Mouse (Mus musculus) urinary bladder, postnatal 4 days (tissue): Measurements from ENCODE around the gene Ksr2.
A peak's percentile ranks its signal among the peaks of the same experiment; 100 is the strongest.

ENCODE experiments used
- DNase-seq, 2 experiments: peaks; one replicate each; pipeline ENCODE4 v3.0.0; 2021 to 2022; ENCODE audit warnings: low spot score in 2 of 2

Ksr2 gene

DNA sequence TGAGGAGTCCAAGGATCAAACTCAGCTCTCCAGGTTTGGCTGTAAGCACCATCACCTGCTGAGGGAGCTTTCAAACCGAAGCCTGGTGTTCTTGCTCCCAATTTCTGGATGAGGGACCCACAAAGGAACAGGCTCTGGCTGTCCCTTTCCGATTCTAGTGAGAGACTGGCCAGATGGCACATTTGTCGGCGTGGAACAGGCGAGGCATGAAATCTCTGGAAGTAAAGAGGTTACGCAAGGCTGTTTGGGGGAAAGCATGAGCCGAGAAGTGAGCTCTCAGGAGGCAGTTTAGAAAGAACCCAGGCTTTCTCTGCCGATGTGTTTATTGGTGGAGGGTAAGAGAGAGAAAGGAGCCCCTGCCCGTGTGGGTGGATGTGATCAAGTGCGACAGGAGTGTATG is 109.2 kb downstream of the Ksr2 start:
- DNase-seq = no peak

- no peak for DNase-seq
These were observed 117.2 kb downstream of the Ksr2 start for GRCm38 (mm10) chr5:117530991-117531390.

DNA sequence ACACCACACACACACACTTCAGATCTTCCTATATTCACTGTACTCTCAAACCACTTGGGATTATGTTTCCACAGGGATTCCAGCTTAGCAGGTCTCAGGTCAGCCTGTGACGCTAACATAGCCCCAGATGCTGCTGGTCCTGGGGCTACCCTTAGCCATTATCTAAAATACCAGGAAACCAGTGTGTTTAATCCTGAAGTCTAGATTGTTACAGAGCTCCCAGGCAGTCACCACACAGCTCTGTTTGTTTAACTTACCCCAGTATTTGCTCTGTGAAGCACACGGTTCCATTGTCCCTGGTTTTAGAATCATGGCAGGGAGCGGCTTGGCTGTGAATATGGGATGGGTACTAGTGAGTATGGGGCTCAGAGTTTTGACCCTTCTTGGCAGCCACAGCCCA is 125.4 kb downstream of the Ksr2 start:
- DNase-seq = no peak

GRCm38 (mm10) chr5:117541654-117542053 is 127.9 kb downstream of the Ksr2 start:
- no peak for DNase-seq

DNA sequence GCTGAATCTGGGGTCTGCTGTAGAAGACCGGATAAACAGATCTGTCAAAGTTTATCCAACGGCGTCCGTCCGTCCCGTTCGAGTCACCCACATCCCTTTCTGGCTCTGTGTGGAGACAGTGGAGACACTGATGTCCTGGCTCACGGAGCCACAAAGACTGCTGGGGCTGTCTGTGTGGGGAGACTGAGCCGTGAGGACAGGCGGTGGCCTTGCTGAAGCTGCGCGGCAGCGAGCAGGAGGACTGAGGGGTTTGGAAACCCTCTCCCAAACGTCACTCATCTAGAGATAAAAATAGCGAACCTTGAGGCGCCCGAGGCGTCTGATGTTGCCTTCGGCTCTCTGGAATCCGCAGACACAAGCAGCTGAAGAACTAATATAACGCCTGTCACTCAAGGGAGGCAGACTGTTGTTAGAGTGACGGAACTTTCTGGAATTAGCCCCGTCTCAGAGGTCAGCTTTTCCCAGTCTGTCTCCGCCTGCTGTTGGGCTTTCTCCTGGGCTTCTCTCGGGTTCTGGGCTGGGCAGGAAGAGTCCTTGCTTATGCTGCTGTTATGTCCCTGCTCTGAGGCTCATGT is 133.0 kb downstream of the Ksr2 start:
- no peak for DNase-seq

DNA sequence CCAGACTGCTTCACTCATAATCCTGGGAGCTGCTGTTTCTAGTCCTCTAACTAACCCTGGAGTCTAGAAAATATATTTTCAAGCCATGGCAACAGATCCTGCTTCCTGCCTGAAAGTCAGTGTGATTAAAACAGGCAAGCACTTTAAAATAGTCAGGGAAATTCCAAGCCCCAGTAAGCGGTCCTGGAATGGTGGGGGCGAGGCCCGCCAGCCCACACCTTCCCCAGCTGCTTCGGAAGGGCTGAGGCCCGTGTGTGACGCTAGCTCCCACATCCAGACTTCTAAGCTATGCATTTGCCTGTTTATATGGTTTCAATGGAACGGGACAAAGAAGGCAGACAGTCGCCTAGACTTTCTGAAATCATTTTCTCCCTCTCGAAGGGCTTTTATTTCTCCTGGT is 137.2 kb downstream of the Ksr2 start:
- no peak for DNase-seq

- DNase-seq = no peak
These were observed 138.3 kb downstream of the Ksr2 start for GRCm38 (mm10) chr5:117552096-117552495.

- DNase-seq = no peak
These were observed 140.7 kb downstream of the Ksr2 start for GRCm38 (mm10) chr5:117554505-117554904.

DNA sequence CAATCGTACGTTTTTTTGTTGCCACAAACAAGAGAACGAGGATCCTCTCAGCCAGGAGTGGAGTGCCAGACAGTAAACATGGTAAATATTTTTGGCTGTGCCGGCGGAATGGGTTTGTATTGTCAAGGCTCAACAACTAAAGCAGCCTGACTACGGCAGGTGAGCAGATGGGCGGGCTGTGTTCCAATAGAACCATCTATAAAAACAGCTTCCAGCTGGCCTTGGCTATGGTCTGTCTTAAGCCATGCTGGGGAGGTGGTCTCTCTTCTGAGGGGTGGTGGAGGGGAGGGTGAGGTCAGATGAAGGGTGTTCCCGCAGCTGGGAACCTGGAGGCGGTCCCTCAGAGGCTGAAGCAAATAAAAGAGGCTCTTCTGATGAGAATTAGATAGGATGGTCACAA is 142.8 kb downstream of the Ksr2 start:
- no peak for DNase-seq

DNA sequence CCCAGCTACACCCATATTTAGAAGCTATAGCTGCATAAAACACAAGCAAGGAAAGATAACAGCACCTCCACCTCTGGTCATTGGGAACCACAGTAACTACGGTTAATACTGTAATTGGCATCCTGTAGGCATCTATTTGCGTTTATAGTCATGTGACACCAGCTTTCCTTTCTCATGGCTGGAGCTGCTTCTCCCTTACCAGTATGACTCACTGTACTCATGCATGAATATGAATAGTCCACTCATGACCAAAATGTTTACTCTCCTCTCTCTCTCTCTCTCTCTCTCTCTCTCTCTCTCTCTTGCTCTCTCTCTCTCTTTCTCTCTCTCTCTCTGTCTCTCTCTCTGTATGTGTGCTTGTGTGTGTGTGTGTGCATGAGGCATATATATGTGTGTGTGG is 147.3 kb downstream of the Ksr2 start:
- no peak for DNase-seq

GRCm38 (mm10) chr5:117566051-117566665 is 152.4 kb downstream of the Ksr2 start:
- DNase-seq = no peak

- no peak for DNase-seq
These were observed 155.5 kb downstream of the Ksr2 start for GRCm38 (mm10) chr5:117569190-117569795.

GRCm38 (mm10) chr5:117572428-117572827 is 158.6 kb downstream of the Ksr2 start:
- no peak for DNase-seq

- DNase-seq = no peak
These were observed 161.1 kb downstream of the Ksr2 start for GRCm38 (mm10) chr5:117574894-117575293.

GRCm38 (mm10) chr5:117577598-117577997 is 163.8 kb downstream of the Ksr2 start:
- no peak for DNase-seq

DNA sequence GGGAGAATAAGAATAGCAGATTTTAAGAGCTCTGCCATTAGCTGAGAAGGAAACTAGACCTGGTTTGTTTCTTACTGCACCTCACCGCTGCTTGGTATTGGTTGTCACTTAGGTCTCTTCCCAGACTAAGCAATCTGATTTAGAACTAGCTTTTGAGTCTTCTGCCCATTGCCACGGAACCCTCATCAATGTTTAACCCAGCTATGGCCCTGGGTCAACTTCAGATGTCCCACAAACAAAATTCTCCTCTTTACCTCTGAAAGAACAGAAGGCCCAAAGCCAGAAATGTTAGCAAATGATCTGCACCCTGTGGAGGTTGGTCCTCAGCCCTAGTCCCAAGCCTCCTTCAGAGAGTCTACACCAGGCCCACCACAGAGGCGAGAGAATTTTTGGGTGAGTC is 167.9 kb downstream of the Ksr2 start:
- DNase-seq = no peak

DNA sequence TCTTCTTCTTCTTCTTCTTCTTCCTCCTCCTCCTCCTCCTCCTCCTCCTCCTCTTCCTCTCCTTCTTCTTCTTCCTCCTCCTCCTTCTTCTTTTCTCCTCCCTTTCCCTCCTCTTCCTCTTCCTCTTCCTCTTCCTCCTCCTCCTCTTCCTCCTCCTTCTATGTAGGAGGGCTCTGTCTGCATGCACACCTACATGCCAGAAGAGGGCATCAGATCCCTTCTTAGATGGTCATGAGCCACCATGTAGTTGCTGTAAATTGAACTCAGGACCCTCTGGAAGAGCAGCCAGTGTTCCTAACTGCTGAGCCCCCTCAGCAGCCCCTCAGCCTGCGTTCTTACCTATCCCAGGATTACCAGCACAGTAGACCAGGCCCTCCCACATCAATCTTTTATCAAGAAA is 170.6 kb downstream of the Ksr2 start:
- no peak for DNase-seq

DNA sequence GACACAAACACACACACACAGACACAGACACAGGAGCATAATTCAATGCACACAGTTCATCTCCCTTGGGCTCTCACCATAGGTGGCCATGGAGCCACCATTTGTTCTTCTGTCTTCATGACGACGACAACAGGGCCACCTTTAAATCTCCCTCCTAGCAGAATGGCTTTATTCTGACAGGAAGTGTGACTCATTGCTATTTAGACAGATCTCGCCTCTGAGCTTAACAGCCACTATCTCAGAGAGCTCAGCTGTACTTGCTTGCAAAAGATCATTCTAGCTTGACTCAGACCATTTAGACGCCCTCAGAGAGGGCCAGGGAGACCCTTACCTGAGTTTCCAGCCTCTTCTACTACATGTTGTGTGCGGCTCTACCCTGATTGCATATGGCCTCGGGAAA is 175.5 kb downstream of the Ksr2 start:
- DNase-seq = no peak

DNA sequence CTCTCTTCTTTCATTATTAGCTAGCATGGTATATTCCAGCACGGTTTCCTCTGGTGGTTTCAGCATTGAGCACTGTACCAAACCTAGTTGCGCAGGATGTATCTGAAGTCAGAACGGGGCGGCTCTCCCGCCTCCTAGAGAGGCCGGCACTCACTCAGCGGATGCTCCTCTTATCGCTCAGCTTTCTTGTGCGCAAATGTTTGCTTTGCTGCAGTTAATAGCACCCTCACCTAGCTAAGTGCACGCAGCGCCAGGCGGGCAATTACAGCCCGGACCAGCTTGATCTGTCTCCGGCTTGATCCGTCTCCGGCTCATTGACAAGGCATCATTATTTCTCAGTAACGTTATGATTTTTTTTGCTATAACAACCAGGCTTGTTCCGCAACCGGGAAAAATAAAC is 179.5 kb downstream of the Ksr2 start:
- DNase-seq = no peak

- DNase-seq = no peak
These were observed 183.0 kb downstream of the Ksr2 start for GRCm38 (mm10) chr5:117596803-117597202.

GRCm38 (mm10) chr5:117602026-117602425 is 188.2 kb downstream of the Ksr2 start:
- no peak for DNase-seq

GRCm38 (mm10) chr5:117607761-117608309 is 194.0 kb downstream of the Ksr2 start:
- DNase-seq = no peak

DNA sequence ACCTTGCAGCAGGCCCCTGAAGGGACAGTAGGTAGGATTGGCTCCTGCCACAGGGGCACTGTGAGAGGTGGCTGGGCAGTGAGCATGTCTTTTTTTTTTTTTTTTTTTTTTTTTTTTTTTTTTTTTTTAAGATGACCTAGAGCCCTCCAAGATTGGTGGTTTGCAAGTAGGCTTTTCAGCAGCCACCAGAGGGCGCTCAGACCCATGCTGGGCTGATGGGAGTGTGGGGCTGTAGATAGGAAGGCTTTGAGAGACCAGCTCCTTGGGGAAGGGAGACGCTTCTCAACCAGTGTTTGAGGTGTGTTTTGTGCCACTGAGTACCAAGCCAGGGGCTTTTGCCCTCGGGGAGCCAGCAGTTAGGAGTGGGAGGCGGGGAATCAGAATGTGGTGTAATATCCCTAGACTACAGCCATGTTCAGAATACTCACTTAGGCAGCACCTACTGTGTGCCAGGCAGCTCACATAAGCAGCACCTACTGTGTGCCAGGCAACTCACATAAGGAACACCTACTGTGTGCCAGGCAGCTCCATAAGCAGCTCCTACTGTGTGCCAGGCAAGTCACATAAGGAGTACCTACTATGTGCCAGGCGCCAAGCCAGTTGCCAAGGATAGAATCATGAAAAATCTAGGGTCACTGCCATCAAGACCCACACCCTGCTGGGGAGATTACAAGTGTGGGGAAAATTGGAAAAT is 200.7 kb downstream of the Ksr2 start:
- DNase-seq = peak; percentile 56 to 83
